Mouse (Mus musculus): ENCODE measurements around the gene Yap1. TPM values are rescaled to one million over a fixed set of nuclear protein-coding genes. Genes with fewer than 3 reads are reported as not detected.

Yap1 gene
- not detected for polyA plus RNA-seq (2017; shearing (Covaris generic))

GRCm38 (mm10) chr9:8004370-8004991 is at the start of gene Yap1:
Yap1 (minus strand) TSS chr9:8004596.

GRCm38 (mm10) chr9:8042338-8043043 is 38.1 kb upstream of the Yap1 start, which contains the start of gene Cfap300:
Cfap300 (minus strand) TSS chr9:8042823.

Other genes with a start within 250 kb of the Yap1 start
- 94.3 TPM for gene Tmem123, start 240.6 kb downstream of the Yap1 start, polyA plus RNA-seq (2017; shearing (Covaris generic))
- 161 TPM for gene Birc2, start 167.5 kb downstream of the Yap1 start, polyA plus RNA-seq (2017; shearing (Covaris generic))
- gene Birc3, start 131.4 kb downstream of the Yap1 start, polyA plus RNA-seq (2017; shearing (Covaris generic)) = 142 TPM
- gene Cfap300, start 38.2 kb upstream of the Yap1 start, polyA plus RNA-seq (2017; shearing (Covaris generic)) = 0.49 TPM
- not detected for gene Cep126, start 129.7 kb upstream of the Yap1 start, polyA plus RNA-seq (2017; shearing (Covaris generic))

All from inflammation-experienced regulatory T-cells, adult 16 weeks (primary cell).